Mouse (Mus musculus) CD4-positive, CD25-positive, alpha-beta regulatory T cell, adult 2 months (primary cell): ENCODE measurements at regions not wholly inside any gene's neighbourhood (a gene's known extent, or its start where the extent isn't known, plus 50 kb on each side); places are given as distances from the start of the nearest gene placed in this dataset.

Source experiments
- DNase-seq: peaks from one replicate; pipeline ENCODE4 v3.0.0-alpha.2; 2012; ENCODE audit warnings: low read depth, low spot score

DNA sequence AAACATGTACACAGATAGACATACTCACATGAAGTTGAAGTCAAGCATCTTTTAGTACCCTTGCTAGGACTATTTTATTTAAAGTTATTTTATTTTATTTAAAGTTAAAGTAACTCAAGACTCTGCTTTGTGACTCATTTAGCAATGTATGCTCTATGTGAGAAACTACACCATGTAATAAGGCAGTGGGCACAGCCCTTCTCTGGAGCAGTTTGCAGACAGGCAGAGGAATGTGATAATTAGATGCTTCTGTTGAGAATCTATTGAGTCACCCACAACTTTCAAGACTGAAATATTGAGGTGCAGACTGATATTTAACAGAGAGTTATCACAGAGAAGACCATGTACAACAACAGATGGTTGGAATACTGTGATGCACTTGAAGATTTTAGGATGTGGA, 825.2 kb upstream of the Cntn5 start:
- no peak for DNase-seq

DNA sequence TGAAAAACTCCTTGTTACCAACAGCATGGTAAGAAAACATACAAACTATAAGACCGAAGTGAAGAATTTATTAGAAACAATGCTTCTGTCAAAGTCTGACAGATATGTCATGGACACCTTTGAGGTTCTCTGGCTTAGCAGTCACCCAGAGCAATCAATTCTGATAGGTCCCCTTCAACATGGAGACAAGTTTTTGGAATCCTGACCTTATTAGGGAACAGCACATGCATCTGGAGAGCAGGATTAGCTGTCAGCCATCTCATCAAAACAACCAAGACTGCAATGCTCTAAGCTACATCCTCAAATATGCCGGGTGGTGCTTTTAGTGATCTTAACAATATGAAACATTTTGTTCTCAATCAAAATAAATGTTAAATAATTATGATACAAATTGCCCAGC, 817.2 kb upstream of the Cntn5 start:
- DNase-seq: no peak

DNA sequence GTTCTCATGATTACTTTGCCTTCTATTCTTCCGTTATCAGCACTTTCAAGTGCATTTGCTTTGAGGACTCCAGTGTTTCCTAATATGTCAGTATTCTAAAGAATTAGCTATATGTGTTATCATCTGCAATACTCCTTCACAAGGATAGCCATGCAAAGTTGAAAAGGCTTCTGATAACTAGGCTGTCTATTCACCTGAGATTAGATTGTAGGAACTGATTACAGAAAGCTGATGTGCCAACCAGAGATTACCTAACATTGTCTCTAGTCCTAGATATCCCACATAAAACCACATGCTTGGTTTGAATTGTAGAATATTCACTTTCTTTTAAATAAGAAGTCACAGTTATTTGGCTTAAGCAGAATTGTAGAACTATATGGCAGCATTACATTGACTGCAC, 800.1 kb upstream of the Cntn5 start:
- no peak for DNase-seq

DNA sequence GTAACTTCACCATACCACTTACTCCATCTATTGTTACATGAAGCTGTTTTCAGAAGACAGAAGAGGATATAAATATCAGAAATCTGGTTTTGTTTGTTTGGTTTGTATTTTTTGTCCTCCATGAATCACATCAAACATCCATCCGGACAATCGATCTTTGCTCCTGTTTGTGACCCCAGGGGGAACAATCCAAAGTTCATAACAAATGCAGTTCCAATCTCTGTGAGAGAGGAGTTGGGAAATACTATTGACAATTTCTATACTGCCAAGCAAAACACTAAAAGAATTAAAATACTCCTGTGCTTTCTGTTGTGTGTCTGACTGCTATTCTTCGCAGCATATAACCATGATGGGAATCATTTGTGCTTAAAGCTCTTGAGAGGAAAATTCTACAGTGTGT, 798.6 kb upstream of the Cntn5 start:
- no peak for DNase-seq

DNA sequence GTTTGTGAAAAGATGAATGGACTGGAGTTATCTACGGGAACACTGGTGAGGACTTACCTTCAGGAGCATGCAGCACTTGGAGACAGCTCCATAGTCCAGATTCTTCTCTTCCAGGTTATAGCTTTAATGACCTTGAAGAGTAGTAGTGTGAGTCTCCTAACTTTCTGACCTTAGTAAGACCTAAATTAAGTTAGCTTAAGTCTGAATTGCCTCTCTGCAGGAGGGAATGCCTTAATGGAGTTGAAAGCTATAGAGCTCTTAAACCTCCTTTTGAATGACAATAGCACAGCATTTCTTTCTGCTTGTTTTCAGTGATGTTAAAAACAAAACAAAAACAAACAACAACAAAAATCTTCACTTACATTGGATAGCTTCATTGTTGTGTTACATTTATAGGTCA, 788.9 kb upstream of the Cntn5 start:
- no peak for DNase-seq

DNA sequence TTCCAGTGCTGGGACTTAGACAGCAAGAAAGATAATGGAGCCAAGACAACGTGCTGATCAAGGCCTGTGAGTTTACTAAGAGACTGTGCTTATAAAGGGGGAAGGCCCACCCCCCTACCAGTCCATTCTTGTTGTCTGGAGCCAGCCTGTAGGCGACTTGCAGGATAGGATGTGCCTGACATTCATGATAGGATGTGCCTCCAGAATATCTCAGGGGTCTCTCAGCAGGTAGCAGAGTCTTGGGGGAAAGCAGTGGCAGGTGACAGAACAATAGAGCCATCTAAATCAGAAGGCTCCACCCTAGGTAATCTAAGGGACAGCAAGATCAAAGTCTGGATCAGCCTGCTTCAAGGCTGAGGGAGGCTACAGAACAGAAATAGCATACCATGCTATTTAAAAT, 782.5 kb upstream of the Cntn5 start:
- no peak for DNase-seq

DNA sequence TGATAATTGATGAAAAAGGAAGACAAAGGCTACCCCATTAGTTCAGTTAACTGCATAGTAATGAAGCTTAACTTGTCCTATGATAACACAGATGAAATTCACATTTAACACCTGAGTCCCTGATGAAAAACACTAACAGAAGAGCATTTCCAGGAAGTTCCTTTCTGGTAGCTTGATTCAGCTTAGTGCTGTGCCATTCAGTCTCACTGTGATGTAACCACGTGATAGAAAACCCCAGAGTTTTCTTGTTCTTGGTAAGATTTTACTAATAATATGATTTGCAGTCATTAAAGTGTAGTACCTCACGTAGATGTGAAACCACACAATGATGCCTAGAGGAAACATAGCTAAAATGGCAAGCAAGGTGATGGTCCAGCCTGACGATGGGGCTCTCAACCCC, 767.4 kb upstream of the Cntn5 start:
- DNase-seq: peak; percentile 13

DNA sequence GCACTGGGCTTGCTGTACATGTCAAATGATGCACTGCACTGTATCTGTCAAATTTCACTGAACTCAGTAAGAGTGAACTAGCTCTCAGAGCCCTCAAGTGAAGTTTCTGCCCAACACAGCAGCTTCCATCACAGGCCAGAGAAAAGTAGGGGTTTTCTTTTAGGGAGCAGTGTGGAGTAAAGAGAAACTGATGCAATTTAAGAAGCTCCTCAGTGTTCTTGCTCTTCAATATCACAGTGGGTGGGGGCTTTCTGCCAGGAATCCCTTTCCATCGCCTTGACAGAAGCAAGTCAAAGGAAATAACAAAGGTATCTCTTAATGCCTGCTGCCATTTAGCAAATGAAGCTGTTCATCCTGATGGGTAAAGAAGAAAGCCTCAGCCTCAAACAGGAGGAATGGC, 766.7 kb upstream of the Cntn5 start:
- no peak for DNase-seq

DNA sequence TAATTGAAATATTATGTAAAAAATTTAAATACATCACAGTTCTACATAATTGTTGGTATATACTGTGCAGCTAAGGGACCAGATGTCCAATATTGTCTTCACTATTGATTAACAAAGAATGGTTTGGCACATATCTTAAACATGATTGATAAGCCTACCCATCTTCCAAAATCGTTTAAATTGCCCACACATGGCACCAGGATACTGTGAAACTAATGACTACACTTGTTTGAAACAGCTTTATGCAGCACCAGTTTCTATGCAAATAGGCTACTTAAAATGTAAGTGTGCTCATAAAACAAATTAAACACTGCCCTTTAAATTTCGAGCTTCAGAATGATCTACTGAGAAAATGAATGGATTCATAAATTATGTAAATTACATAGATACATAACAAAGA, 724.9 kb upstream of the Cntn5 start:
- no peak for DNase-seq

DNA sequence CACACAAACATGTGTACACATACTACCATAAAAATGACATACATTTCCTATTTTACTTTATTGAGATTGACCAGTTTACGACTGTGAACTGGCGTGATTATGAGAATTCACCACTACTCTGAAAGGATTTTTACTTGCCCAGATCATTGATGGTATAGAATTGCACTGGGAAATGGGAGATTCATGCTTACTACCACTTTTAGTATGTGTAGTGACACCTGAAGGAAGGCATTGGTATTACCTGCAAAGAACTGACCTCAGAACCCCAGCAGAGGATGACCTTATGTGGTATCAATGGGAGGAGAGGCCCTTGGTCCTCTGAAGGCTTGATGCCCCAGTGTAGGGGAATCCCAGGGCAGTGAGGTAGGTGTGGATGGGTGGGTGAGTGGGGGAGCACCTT, 699.8 kb upstream of the Cntn5 start:
- DNase-seq: peak; percentile 23

DNA sequence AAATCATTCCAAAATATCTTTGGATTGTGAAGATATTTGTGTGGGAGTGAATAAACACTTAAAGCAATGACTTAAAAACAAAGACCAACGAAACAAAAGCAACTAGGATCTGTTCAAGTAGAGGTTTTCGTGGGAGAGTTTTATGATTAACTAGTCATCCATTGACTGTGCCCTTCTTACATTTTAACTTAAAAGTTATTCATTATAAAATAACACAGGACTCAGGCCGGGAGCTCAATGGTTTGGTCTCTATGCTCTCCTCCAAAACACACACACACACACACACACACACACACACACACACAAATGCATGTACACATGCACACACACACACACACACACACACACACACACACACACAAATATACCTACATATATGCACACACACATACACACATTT, 699.3 kb upstream of the Cntn5 start:
- no peak for DNase-seq

DNA sequence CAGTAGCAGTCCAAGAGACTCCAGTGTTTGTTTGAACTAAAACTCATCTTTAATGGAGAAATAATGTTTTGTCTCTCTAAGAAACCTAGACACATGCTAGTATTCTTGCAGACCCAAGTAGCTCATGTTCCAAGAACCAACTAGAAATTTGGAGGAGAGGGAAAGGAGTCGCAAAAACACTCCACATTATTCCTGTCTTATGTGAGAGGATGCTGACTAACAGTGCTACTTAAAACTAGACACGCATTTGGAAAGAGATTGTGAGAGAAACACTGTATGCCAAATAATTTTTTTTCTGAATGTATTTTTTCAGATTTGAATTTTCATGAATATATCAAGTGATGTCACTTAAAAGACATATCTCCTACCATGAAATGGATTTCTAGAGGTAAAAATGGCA, 698.3 kb upstream of the Cntn5 start:
- DNase-seq: no peak

DNA sequence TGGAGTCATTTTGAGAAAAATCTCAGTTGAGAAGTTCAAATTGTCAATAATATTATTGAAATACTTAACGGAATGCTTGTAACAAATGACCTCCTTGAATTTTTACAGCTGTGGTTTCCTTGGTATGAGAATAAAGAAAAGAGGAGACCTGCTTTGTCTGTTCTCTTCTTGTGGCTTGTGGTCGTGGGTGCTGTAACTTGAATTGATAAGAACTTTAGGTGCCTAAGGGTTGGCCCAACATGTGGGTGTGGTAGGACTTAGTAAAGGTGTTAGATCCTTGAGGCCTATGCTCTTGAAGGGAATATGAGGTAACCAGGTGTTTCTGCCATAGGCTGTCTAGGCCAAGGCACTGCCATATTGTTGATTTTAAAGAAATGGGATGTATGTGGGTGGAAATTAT, 674.4 kb upstream of the Cntn5 start:
- DNase-seq: peak; percentile 27

DNA sequence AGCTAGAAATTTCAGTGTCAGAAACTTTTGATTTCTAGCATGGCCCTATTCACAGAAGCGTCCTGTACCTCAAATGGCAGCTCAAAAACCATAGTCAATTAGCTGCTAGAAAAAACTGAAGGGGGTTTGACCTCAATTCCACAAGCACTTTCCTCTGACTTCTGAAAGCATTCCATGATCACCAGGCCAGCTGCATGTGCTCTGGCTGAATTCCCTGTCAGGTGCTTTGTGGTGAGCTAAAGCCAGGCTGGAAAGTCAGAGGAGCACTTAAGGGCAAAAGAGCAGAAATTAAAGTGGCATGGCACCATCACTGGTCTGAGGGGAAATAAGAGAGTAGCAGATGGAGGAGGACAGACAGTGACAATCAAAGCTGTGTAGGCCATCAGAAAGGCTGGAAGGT, 658.3 kb upstream of the Cntn5 start:
- DNase-seq: no peak

DNA sequence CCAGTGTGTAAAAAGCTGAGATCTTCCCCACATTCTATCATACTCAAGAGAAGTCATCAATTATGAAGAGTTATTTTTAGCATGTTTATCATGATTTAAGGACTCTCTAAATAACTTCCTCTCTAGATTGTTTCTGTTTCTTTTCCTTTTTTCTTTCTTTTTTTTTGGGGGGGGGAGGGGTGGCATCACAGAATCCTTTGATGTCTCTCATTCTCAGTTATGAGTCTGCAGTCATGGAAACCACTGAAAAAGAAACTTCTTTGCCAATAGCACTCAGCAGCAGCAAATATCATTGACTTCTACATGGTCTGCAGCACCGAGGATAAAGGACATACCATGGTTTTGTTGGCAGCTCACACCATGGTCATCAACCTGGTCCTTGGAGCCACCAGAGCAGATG, 654.8 kb upstream of the Cntn5 start:
- DNase-seq: peak; percentile 56

DNA sequence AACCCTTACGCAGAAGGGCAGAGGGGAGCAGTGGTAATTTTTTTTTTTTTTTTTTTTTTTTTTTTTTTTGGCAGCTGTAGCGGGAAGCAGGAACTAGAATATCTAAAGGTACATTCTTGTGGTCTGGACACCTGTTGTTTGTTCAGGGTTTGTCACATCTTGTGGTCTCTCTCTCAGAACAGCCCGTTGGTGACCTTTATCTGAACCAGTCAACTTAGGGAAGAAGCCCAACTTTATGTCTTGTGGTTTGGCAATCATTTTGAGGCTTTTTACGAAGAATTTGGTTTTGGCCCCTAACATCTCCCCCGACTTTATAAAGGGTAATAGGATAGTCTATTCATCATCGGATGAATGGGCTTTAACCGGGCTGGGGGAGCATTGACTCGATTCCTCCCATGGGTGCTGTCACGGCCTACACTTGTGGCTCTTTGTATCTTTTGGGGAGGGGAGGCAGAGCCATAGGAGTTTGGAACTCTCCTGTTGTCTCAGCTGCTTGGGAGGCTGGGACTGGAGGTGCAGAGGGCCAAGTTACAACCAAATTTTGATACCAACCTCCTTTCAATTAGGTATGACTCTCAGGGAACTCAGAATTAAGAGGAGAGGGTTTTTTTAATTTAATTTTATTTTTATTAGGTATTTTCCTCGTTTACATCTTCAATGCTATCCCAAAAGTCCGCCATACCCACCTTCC, 609.4 kb upstream of the Cntn5 start:
- peak; percentile 54 for DNase-seq
